Mouse (Mus musculus): Measurements from ENCODE around the gene Gjc2. TPM values are rescaled to one million over a fixed set of nuclear protein-coding genes. Genes with fewer than 3 reads are reported as not detected.

Gene Gjc2
- polyA plus RNA-seq, 1 experiment from 2014 or later = 0.13 TPM

Other genes with a start within 250 kb of the Gjc2 start
- 626 and 662 TPM in 2 replicates for gene Rnf187, start 244.3 kb downstream of the Gjc2 start, polyA plus RNA-seq (2015; fragmentation: Nextera tagmentation; extraction: Ambion mirVana)
- 311 and 338 TPM in 2 replicates for gene Hist3h2ba, start 234.3 kb downstream of the Gjc2 start, polyA plus RNA-seq (2015; fragmentation: Nextera tagmentation; extraction: Ambion mirVana)
- gene Hist3h2a, start 228.5 kb downstream of the Gjc2 start, polyA plus RNA-seq (2015; fragmentation: Nextera tagmentation; extraction: Ambion mirVana) = 119 and 121 TPM in 2 replicates
- gene Trim17, start 228.5 kb downstream of the Gjc2 start, polyA plus RNA-seq (2015; fragmentation: Nextera tagmentation; extraction: Ambion mirVana) = 1.5 and 2.0 TPM in 2 replicates
- 22.1 and 24.1 TPM in 2 replicates for gene Trim11, start 205.1 kb downstream of the Gjc2 start, polyA plus RNA-seq (2015; fragmentation: Nextera tagmentation; extraction: Ambion mirVana)
- gene Obscn, start 46.8 kb downstream of the Gjc2 start, polyA plus RNA-seq (2015; fragmentation: Nextera tagmentation; extraction: Ambion mirVana) = 0.28 and 0.38 TPM in 2 replicates
- 7.2 and 8.7 TPM in 2 replicates for gene Iba57, start 19.5 kb downstream of the Gjc2 start, polyA plus RNA-seq (2015; fragmentation: Nextera tagmentation; extraction: Ambion mirVana)
- 232 and 257 TPM in 2 replicates for gene Guk1, start 9.0 kb upstream of the Gjc2 start, polyA plus RNA-seq (2015; fragmentation: Nextera tagmentation; extraction: Ambion mirVana)
- 89.8 and 93.2 TPM in 2 replicates for gene Mrpl55, start 19.3 kb upstream of the Gjc2 start, polyA plus RNA-seq (2015; fragmentation: Nextera tagmentation; extraction: Ambion mirVana)
- 24.3 and 27.7 TPM in 2 replicates for gene 2310033P09Rik, start 25.1 kb upstream of the Gjc2 start, polyA plus RNA-seq (2015; fragmentation: Nextera tagmentation; extraction: Ambion mirVana)
- 645 TPM in 2 replicates for gene Arf1, start 45.1 kb upstream of the Gjc2 start, polyA plus RNA-seq (2015; fragmentation: Nextera tagmentation; extraction: Ambion mirVana)
- 0.43 and 0.61 TPM in 2 replicates for gene Wnt3a, start 107.5 kb upstream of the Gjc2 start, polyA plus RNA-seq (2015; fragmentation: Nextera tagmentation; extraction: Ambion mirVana)
- 3.8 and 3.9 TPM in 2 replicates for gene Wnt9a, start 123.7 kb upstream of the Gjc2 start, polyA plus RNA-seq (2015; fragmentation: Nextera tagmentation; extraction: Ambion mirVana)
- 0.18 TPM in 1 of 2 replicates, not detected in the other for gene Prss38, start 192.4 kb upstream of the Gjc2 start, polyA plus RNA-seq (2015; fragmentation: Nextera tagmentation; extraction: Ambion mirVana)

Data from midbrain, embryonic 15.5 days (tissue).